Mouse (Mus musculus) 3134 (cell line): Measurements from ENCODE around the gene Zfp989.
"Not testable (repeated sequence)": the region's sequence is repeated elsewhere in the genome, so short reads cannot be mapped to it uniquely, and the experiment has no call there.

Experiments used
- DNase-seq: peaks from one replicate; pipeline ENCODE4 v3.0.0-alpha.2; 2011; ENCODE audit warnings: low spot score; ENCODE audit not compliant: insufficient read length; ENCODE audit errors: extremely low read depth

Gene Zfp989

DNA sequence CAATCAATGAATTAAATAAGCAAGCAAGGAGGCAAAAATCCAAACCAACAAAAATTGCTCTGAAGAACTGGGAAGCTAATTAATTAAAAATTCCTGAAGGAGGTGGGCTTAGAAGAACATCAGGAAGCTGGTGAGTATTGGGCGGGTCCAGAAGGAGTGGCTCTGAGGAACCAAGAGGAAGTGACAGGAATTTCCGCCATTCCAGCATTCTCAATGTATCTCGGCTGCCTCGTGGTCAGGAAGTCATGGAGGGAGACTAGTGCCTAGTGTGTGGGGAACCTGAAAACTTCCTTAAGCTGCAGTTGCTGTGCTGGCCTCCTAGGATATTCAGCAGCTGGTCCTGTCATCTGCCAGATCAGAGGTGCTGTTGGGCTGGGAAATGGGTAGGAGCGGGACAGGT lies at the start of gene Zfp989:
Gene Zfp989, plus strand, starts transcription at position 220 of the 400 bp plus-strand sequence.
- DNase-seq, result not testable (repeated sequence)

DNA sequence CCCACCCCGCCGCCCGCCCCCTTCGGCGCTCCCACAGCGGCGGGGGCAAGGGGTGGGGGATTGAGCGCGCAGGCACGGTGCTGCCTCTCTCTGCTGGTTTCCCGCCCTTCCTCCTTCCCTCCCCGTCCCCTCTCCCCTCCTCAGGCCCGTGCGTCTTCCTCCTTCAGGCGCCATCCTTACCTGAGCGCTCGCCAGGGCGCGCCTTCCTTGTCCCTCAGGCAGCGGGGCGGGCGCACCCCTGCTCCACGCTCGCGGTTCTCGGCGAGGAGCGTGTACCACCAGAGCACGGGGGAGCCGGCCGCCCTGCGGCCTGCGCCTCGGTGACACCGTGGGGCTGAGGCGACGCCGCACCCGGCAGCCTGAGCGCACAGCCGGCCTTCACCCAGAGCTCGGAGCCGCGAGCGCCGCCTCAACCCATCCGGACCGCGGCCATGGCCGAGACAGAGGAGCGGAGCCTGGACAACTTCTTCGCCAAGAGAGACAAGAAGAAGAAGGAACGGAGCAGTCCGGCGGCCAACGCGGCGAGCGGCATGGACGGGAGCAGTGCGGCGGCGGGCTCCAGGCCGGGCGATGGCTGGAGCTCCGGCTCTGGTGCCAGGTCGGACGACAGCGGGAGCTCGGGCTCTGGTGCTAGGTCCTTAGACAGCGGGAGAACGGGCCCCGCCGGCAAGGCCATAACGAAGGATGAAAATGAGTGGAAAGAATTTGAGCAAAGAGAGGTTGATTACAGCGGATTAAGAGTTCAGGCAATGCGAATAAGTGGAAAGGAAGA lies 39.3 kb upstream of the Zfp989 start:
- peak; percentile 46 for DNase-seq

DNA sequence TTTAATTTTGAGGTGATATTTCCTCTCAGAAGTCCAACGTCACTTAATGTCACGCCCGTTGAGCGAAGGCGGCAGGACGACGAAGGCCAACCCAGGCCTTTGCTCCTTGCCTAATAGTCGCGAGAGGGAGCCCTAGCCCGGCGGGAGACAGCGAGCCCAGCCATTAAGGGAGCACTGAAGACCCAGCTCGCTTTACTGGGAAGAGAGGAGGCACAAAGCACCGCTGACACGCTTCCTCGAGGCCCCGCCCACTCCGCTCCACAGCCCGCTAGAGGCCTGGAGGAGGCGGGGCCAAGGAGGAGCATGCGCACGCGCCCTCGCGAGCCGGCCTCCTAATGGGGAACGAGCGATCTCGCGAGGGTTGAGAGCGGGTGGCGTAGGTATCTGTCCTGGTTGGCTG lies 30.1 kb upstream of the Zfp989 start:
- DNase-seq, result not testable (repeated sequence)

DNA sequence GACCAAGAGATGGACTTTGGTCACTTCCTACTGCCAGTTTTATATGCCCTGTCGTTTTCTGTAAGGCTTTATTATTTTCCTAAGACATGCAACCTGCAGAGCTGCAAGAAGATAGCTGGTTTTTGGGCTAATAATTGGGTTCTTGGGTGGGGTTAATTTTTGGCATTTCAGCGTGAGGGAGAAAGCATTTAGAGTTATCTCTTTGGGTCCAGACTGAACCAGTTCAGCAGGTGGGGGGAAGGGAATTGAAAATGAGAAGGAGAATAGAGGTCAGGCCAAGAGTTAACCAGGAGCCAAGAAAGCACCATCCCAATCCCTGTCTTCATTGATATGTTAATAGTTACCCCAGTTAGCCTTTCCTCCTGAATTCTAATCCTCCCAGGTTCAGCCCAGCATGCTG lies 4.8 kb downstream of the Zfp989 start:
- DNase-seq, result not testable (repeated sequence)

DNA sequence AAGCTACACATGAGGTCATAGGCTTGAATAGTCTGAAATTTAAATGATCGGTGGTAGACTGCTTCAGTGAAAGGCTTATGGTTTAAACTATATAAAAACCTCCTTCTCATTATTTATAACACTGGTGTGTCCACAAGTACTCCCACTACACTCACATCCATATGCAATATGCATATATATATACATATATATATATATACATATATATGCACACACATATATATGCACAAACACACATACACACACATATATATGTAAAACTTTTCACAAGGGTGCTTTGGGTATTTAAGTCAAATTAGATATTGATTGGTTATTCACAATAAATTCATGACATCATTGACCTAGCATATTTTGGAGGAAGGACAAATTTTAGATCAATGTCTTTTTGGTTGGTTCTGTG lies 46.6 kb downstream of the Zfp989 start:
- not testable (repeated sequence) for DNase-seq

DNA sequence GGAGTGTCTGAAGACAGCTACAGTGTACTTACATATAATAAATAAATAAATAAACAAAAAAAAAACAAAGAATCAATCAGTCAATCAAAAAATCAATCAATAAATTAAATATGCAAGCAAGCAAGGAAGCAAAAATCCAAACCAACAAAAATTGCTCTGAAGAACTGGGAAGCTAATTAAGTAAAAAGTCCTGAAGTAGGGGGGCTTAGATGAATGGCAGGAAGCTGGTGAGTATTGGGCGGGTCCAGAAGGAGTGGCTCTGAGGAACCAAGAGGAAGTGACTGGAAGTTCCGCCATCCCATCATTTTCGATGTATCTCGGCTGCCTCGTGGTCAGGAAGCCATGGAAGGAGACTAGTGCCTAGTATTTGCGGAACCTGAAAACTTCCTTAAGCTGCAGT lies 49.8 kb downstream of the Zfp989 start, which contains the start of gene Rex2:
Gene Rex2, plus strand, starts transcription at position 301 of the 400 bp plus-strand sequence.
- not testable (repeated sequence) for DNase-seq

DNA sequence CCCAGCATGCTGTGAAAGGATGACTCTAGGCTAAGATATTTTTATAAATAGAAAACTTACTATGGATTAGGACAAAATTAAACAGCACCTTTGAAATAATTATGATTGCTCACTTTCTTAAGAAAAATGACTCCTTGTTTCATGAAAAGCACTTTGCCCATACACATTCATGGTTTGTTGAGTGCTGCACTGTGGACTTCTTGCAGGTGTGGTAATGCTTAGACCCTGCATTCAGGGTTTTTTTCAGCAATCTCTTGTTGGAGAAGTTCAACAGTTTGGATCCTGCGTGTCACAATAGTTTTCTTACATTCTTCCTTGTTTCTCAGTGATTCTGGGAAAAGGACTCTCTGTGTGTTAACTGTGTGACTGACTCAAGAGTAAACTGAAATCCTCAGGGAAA lies 54.6 kb downstream of the Zfp989 start:
- not testable (repeated sequence) for DNase-seq

DNA sequence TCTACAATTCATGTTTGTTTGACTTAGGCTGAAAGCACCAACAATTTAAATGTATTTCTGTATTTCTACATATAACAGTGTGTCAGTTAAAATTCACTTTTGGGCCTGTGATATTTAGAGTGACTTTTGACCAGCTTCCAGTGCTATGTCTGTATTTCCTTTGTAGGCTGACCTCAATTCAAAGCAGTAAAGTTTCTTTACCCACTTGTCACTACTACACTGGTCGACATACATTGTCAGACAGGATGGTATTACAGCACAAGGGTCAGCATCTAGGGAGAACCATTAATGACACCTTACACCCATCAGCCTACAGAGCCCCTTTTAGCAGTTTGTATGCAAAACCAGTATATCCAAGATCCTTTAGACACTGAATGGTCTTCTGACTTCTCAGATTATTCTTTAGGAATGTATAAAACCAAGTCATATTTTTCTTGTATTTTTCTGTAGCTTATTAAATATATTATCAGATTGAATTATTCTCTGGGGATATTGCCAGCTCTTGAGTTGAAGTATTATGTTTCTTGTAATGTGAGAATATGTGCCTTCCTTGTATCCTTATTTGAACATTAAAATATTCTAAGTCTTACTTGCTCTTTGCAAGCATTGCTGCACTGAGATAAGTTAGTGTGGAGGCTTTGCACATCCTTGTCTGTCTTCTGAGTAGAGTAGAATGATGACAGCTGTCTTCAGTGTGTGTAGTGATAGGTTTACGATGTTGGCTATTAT lies 59.7 kb downstream of the Zfp989 start:
- DNase-seq, result not testable (repeated sequence)
